Mouse (Mus musculus): ENCODE measurements at regions not wholly inside any gene's neighbourhood (a gene's known extent, or its start where the extent isn't known, plus 50 kb on each side); places are given as distances from the start of the nearest gene placed in this dataset.

GRCm38 (mm10) chr1:76167486-76167885, 621.4 kb downstream of the Slc4a3 start:
- WGBS: 47% methylated on average over 2 of the region's 2 CpGs
- no peak overlapping the region for H3K27ac ChIP-seq (ENCODE audit: low read depth)
- DNase-seq (ENCODE audit: low spot score): no peak
- no peak for ATAC-seq (replicated peaks; ENCODE audit: low FRiP score, low TSS enrichment, low read depth)
- H3K9me3 ChIP-seq (ENCODE audit: control insufficient read depth, low read length): no peaks in the 10 kb centered on the region
- no peaks in the 10 kb centered on the region for H3K4me1 ChIP-seq (replicated peaks; ENCODE audit: control insufficient read depth, insufficient read depth, low read length)
- no peaks in the 10 kb centered on the region for H3K36me3 ChIP-seq (ENCODE audit: control insufficient read depth, insufficient read depth, low read length)
- H3K9ac ChIP-seq (ENCODE audit: low read length): no peak overlapping the region
- H3K4me3 ChIP-seq (ENCODE audit: low read depth, low read length): no peak overlapping the region
- no peaks in the 10 kb centered on the region for H3K27me3 ChIP-seq (replicated peaks; ENCODE audit: control insufficient read depth, insufficient read depth, low read length)
- H3K4me2 ChIP-seq (ENCODE audit: low read length): no peak overlapping the region

DNA sequence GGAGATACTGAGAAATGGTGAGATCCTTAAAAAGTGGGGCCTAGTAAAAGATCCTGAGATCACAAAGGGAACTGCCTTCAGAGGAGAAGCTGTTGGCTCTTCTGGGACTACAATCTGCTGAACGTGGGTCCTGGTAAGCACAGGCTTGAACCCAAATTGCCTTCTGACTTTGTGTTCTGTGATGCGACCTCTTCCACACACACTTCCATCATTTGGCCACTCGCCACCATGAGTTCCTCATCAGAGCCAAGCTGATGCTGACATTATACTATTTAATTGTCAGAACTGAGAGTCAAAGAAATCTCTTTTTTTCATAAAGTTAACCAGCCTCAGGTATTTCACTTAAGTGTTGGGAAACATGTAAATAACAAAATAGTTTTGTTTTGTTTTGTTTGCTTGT, 635.1 kb downstream of the Slc4a3 start:
- no peak for ATAC-seq (replicated peaks; ENCODE audit: low FRiP score, low TSS enrichment, low read depth)
- H3K9me3 ChIP-seq (ENCODE audit: control insufficient read depth, low read length): no peaks in the 10 kb centered on the region
- WGBS: 80% methylated on average over 3 of the region's 3 CpGs
- no peak overlapping the region for H3K4me3 ChIP-seq (ENCODE audit: low read depth, low read length)
- no peak overlapping the region for H3K27ac ChIP-seq (ENCODE audit: low read depth)
- H3K4me1 ChIP-seq (replicated peaks; ENCODE audit: control insufficient read depth, insufficient read depth, low read length): no peaks in the 10 kb centered on the region
- no peaks in the 10 kb centered on the region for H3K27me3 ChIP-seq (replicated peaks; ENCODE audit: control insufficient read depth, insufficient read depth, low read length)
- H3K36me3 ChIP-seq (ENCODE audit: control insufficient read depth, insufficient read depth, low read length): no peaks in the 10 kb centered on the region
- H3K4me2 ChIP-seq (ENCODE audit: low read length): no peak overlapping the region
- DNase-seq (ENCODE audit: low spot score): no peak
- H3K9ac ChIP-seq (ENCODE audit: low read length): no peak overlapping the region

DNA sequence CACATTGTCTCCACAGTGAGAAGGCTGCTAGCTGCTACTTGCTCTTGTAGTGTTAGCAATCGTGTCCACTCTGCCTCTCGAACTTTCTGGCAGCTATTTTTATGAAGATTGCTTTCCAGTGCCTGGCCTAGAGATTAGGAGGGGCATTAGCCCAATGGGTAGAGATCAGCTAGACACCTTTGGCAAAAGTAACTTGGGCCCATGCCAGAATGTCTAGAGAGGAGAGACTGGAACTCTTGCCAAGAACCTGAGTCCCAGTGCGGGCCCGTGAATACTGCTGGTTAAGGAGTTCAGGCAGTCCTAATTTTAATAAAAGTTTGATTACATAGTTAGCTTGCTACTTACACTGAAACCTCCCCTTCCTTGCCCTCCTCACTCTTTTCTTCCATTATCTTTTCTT, 648.8 kb downstream of the Slc4a3 start:
- Histone ChIP-seq H3K4me1 (replicated peaks; ENCODE audit: control insufficient read depth, insufficient read depth, low read length) (no peaks in the 10 kb centered on the region), H3K36me3 (ENCODE audit: control insufficient read depth, insufficient read depth, low read length) (no peaks in the 10 kb centered on the region), H3K9me3 (ENCODE audit: control insufficient read depth, low read length) (no peaks in the 10 kb centered on the region), H3K27ac (ENCODE audit: low read depth) (no peak overlapping the region), H3K4me2 (ENCODE audit: low read length) (no peak overlapping the region), H3K9ac (ENCODE audit: low read length) (no peak overlapping the region), H3K4me3 (ENCODE audit: low read depth, low read length) (no peak overlapping the region), H3K27me3 (replicated peaks; ENCODE audit: control insufficient read depth, insufficient read depth, low read length) (no peaks in the 10 kb centered on the region)
- DNase-seq (ENCODE audit: low spot score): no peak
- 79% methylated on average over 4 of the region's 4 CpGs for WGBS
- ATAC-seq (replicated peaks; ENCODE audit: low FRiP score, low TSS enrichment, low read depth): no peak

GRCm38 (mm10) chr1:76197651-76198050, 651.6 kb downstream of the Slc4a3 start:
- 89% methylated on average over 3 of the region's 3 CpGs for WGBS
- no peak for ATAC-seq (replicated peaks; ENCODE audit: low FRiP score, low TSS enrichment, low read depth)

DNA sequence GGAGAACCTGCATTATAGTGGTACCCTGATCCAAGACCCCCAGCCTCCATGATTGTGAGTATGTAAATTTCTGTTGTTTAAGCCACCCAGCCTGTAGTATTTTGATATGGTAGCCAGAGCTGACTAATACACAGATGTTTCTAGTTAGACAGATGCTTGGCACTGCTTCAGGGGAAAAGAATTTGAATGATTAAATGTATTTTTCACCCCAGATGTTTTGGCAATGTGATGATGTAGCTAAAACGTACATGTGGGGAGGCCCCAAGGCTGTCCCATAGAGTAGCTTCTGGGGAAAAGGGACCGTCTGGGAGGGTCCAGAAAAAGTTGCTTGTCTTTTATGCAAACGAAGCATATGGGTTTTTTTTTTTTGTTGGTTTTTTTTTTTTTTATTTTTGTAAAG, 654.8 kb downstream of the Slc4a3 start:
- Histone ChIP-seq H3K36me3 (ENCODE audit: control insufficient read depth, insufficient read depth, low read length) (no peaks in the 10 kb centered on the region), H3K4me3 (ENCODE audit: low read depth, low read length) (no peak overlapping the region), H3K27ac (ENCODE audit: low read depth) (no peak overlapping the region), H3K4me1 (replicated peaks; ENCODE audit: control insufficient read depth, insufficient read depth, low read length) (no peaks in the 10 kb centered on the region), H3K9me3 (ENCODE audit: control insufficient read depth, low read length) (no peaks in the 10 kb centered on the region), H3K27me3 (replicated peaks; ENCODE audit: control insufficient read depth, insufficient read depth, low read length) (no peaks in the 10 kb centered on the region), H3K9ac (ENCODE audit: low read length) (no peak overlapping the region), H3K4me2 (ENCODE audit: low read length) (no peak overlapping the region)
- DNase-seq (ENCODE audit: low spot score): no peak
- no peak for ATAC-seq (replicated peaks; ENCODE audit: low FRiP score, low TSS enrichment, low read depth)
- WGBS: 66% methylated on average over 3 of the region's 3 CpGs

More at GRCm38 (mm10) chr1:76197651-76198050, 651.6 kb downstream of the Slc4a3 start:
- Histone ChIP-seq H3K4me1 (replicated peaks; ENCODE audit: control insufficient read depth, insufficient read depth, low read length) (no peaks in the 10 kb centered on the region), H3K27ac (ENCODE audit: low read depth) (no peak overlapping the region), H3K4me3 (ENCODE audit: low read depth, low read length) (no peak overlapping the region), H3K27me3 (replicated peaks; ENCODE audit: control insufficient read depth, insufficient read depth, low read length) (no peaks in the 10 kb centered on the region), H3K9me3 (ENCODE audit: control insufficient read depth, low read length) (no peaks in the 10 kb centered on the region), H3K36me3 (ENCODE audit: control insufficient read depth, insufficient read depth, low read length) (no peaks in the 10 kb centered on the region), H3K9ac (ENCODE audit: low read length) (no peak overlapping the region), H3K4me2 (ENCODE audit: low read length) (no peak overlapping the region)
- no peak for DNase-seq (ENCODE audit: low spot score)

DNA sequence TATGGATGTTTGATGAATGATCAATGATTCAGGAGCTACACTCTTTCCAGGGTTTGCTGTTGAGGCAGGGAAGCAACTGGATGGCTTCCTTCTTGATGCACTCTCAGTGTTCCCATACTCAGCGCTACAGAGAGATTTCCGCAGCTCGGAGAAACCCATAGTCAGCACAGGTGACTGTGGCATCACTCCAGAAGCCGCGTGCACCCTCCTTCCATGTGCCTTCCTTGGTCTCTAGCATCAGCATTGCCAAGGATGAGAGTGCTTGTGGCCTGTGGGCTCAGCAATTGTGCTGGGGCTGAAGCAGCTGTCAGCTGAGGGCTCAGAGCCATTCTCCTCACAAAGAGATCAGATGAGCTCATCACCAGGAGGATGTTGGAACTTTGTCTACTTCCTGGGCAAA, 666.4 kb downstream of the Slc4a3 start:
- Histone ChIP-seq H3K27ac (ENCODE audit: low read depth) (no peak overlapping the region), H3K9ac (ENCODE audit: low read length) (no peak overlapping the region), H3K4me1 (replicated peaks; ENCODE audit: control insufficient read depth, insufficient read depth, low read length) (no peaks in the 10 kb centered on the region), H3K4me3 (ENCODE audit: low read depth, low read length) (no peak overlapping the region), H3K27me3 (replicated peaks; ENCODE audit: control insufficient read depth, insufficient read depth, low read length) (no peaks in the 10 kb centered on the region), H3K36me3 (ENCODE audit: control insufficient read depth, insufficient read depth, low read length) (no peaks in the 10 kb centered on the region), H3K4me2 (ENCODE audit: low read length) (no peak overlapping the region), H3K9me3 (ENCODE audit: control insufficient read depth, low read length) (no peaks in the 10 kb centered on the region)
- 97% methylated on average over 5 of the region's 5 CpGs for WGBS
- DNase-seq (ENCODE audit: low spot score): no peak
- no peak for ATAC-seq (replicated peaks; ENCODE audit: low FRiP score, low TSS enrichment, low read depth)

GRCm38 (mm10) chr1:76244721-76245120, 698.7 kb downstream of the Slc4a3 start:
- Histone ChIP-seq H3K4me3 (ENCODE audit: low read depth, low read length) (no peak overlapping the region), H3K4me1 (replicated peaks; ENCODE audit: control insufficient read depth, insufficient read depth, low read length) (no peaks in the 10 kb centered on the region), H3K9ac (ENCODE audit: low read length) (no peak overlapping the region), H3K4me2 (ENCODE audit: low read length) (no peak overlapping the region), H3K27ac (ENCODE audit: low read depth) (no peak overlapping the region), H3K9me3 (ENCODE audit: control insufficient read depth, low read length) (no peaks in the 10 kb centered on the region), H3K27me3 (replicated peaks; ENCODE audit: control insufficient read depth, insufficient read depth, low read length) (no peaks in the 10 kb centered on the region), H3K36me3 (ENCODE audit: control insufficient read depth, insufficient read depth, low read length) (no peaks in the 10 kb centered on the region)
- 53% methylated on average over 3 of the region's 3 CpGs for WGBS
- ATAC-seq (replicated peaks; ENCODE audit: low FRiP score, low TSS enrichment, low read depth): no peak
- DNase-seq (ENCODE audit: low spot score): no peak

DNA sequence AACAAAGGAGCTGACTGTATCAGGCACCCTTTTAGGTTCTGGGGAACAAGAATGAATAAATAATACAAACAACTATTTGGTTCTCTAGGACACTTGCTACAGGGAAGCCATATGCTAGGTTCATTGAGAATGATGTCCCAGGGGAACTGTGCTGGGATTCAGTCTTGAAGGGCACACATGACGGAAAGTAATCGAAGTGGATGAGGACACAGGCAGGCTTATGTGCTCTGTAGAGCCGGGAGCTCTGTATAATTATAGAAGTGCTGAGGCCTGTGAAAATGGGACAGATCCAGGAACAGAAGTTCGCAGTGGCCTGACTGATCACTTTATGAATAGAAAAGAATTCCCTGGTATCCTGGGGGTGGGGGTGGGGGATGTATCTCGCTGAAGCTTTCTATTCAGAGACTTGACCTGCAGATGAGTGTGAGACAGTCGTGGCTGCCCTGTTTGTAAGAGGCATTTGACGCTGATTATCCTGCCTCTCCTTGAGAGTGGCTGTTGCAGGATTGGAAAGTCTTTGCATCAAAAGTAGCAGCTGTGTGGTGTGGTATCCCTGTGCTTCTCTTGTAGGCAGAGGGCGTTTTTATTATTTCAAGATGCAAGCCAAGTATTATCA, 700.2 kb downstream of the Slc4a3 start:
- DNase-seq (ENCODE audit: low spot score): no peak
- no peaks in the 10 kb centered on the region for H3K4me1 ChIP-seq (replicated peaks; ENCODE audit: control insufficient read depth, insufficient read depth, low read length)
- no peak overlapping the region for H3K4me2 ChIP-seq (ENCODE audit: low read length)
- H3K27ac ChIP-seq (ENCODE audit: low read depth): no peak overlapping the region
- no peak overlapping the region for H3K9ac ChIP-seq (ENCODE audit: low read length)
- ATAC-seq (replicated peaks; ENCODE audit: low FRiP score, low TSS enrichment, low read depth): no peak
- 53% methylated on average over 8 of the region's 8 CpGs for WGBS
- H3K9me3 ChIP-seq (ENCODE audit: control insufficient read depth, low read length): no peaks in the 10 kb centered on the region
- no peaks in the 10 kb centered on the region for H3K36me3 ChIP-seq (ENCODE audit: control insufficient read depth, insufficient read depth, low read length)
- H3K4me3 ChIP-seq (ENCODE audit: low read depth, low read length): no peak overlapping the region
- H3K27me3 ChIP-seq (replicated peaks; ENCODE audit: control insufficient read depth, insufficient read depth, low read length): no peaks in the 10 kb centered on the region

- Histone ChIP-seq H3K27me3 (replicated peaks; ENCODE audit: control insufficient read depth, insufficient read depth, low read length) (no peaks in the 10 kb centered on the region), H3K4me1 (replicated peaks; ENCODE audit: control insufficient read depth, insufficient read depth, low read length) (no peaks in the 10 kb centered on the region), H3K9me3 (ENCODE audit: control insufficient read depth, low read length) (no peaks in the 10 kb centered on the region), H3K27ac (ENCODE audit: low read depth) (no peak overlapping the region), H3K36me3 (ENCODE audit: control insufficient read depth, insufficient read depth, low read length) (no peaks in the 10 kb centered on the region), H3K4me3 (ENCODE audit: low read depth, low read length) (no peak overlapping the region), H3K9ac (ENCODE audit: low read length) (no peak overlapping the region), H3K4me2 (ENCODE audit: low read length) (no peak overlapping the region)
- DNase-seq (ENCODE audit: low spot score) (peak; percentile 42), ATAC-seq (replicated peaks; ENCODE audit: low FRiP score, low TSS enrichment, low read depth) (no peak)
- WGBS: 45% methylated on average over 8 of the region's 8 CpGs
These were observed 701.1 kb downstream of the Slc4a3 start for GRCm38 (mm10) chr1:76247126-76247525.
